Mouse (Mus musculus) forebrain, postnatal 0 days (tissue): Measurements from ENCODE around the gene Sec31a. TPM values are rescaled to one million over a fixed set of nuclear protein-coding genes. Genes with fewer than 3 reads are reported as not detected.

Experiments used
- ATAC-seq: fragments of 200-750 bp; cut with Nextera tagmentation; 2 replicates; pipeline ENCODE4 v1.8.0; 2017; ENCODE audit warnings: mild to moderate bottlenecking, moderate library complexity
- DNase-seq: peaks from one replicate; pipeline ENCODE4 v3.0.0-alpha.2; 2015
- H3K27ac ChIP-seq: fragments of 300-500 bp; sonication (generic); 2 replicates; pipeline ENCODE4 v1.5.1; 2014; ENCODE audit warnings: low read depth, mild to moderate bottlenecking, antibody characterized with exemption, low read length, moderate library complexity, mixed read lengths
- H3K27me3 ChIP-seq: fragments of 300-500 bp; sonication (generic); 2 replicates; pipeline ENCODE4 v1.6.1; 2014; ENCODE audit warnings: mild to moderate bottlenecking, low read length, mixed read lengths; ENCODE audit not compliant: insufficient read depth
- H3K36me3 ChIP-seq: fragments of 300-500 bp; sonication (generic); 2 replicates; pipeline ENCODE4 v1.6.1; 2014; ENCODE audit warnings: mild to moderate bottlenecking, moderate library complexity; ENCODE audit not compliant: insufficient read depth
- H3K4me1 ChIP-seq: fragments of 300-500 bp; sonication (generic); 2 replicates; pipeline ENCODE4 v1.6.1; 2014; ENCODE audit warnings: antibody characterized with exemption; ENCODE audit not compliant: insufficient read depth
- H3K4me2 ChIP-seq: fragments of 300-500 bp; sonication (generic); 2 replicates; pipeline ENCODE4 v1.6.1; 2014; ENCODE audit warnings: low read depth, mild to moderate bottlenecking, moderate library complexity
- H3K4me3 ChIP-seq: fragments of 300-500 bp; sonication (generic); 2 replicates; pipeline ENCODE4 v1.5.1; 2014; ENCODE audit warnings: low read depth, low read length, mixed read lengths
- H3K9ac ChIP-seq: fragments of 300-500 bp; sonication (generic); 2 replicates; pipeline ENCODE4 v1.6.1; 2014; ENCODE audit warnings: mild to moderate bottlenecking
- H3K9me3 ChIP-seq: fragments of 300-500 bp; sonication (generic); 2 replicates; pipeline ENCODE4 v1.6.1; 2016; ENCODE audit warnings: low read length
- CTCF ChIP-seq: sonication (generic); IDR thresholded peaks from 2 replicates; pipeline ENCODE4 v1.5.1; 2016; ENCODE audit warnings: antibody characterized with exemption, control low read depth, low read depth
- WGBS: fragments of 180-500 bp; shearing (Covaris S2); extraction: QIAGEN DNeasy Blood & Tissue Kit; methylation state at CpG from one replicate; pipeline ENCODE4 v1.1.7; 2014; 5-methylcytosine and 5-hydroxymethylcytosine counted together
- polyA plus RNA-seq: library from polyadenylated mRNA; unstranded; fragments of >200 nt; fragmentation: Nextera tagmentation; extraction: Ambion mirVana; gene quantifications from 2 replicates; pipeline ENCODE4 v1.2.1, GENCODE M21; 2015
- total RNA-seq: library from RNA; depleted of rRNA; stranded (reverse); fragments of >200 nt; gene quantifications from 2 replicates; pipeline ENCODE4 v1.2.3, GENCODE M21; 2014

Sec31a gene
- total and polyA plus RNA-seq, 2 experiments from 2014 or later, result 78.6 to 160 TPM

GRCm38 (mm10) chr5:100378981-100379380 is 37.1 kb downstream of the Sec31a start:
- TF ChIP-seq CTCF, result no peak
- H3K4me3 ChIP-seq, result no peak overlapping the region
- peaks cover 79% of the 10 kb centered on the region for H3K36me3 ChIP-seq
- H3K27me3 ChIP-seq, result no peaks in the 10 kb centered on the region
- no peak overlapping the region for H3K27ac ChIP-seq
- no peak overlapping the region for H3K4me2 ChIP-seq
- no peak overlapping the region for H3K9ac ChIP-seq
- H3K9me3 ChIP-seq, result no peaks in the 10 kb centered on the region
- H3K4me1 ChIP-seq, result no peaks in the 10 kb centered on the region
- WGBS, result 86% methylated on average over 2 of the region's 2 CpGs
- no peak for DNase-seq
- ATAC-seq, result no peak

GRCm38 (mm10) chr5:100378211-100378610 is 37.8 kb downstream of the Sec31a start:
- ATAC-seq (no peak), DNase-seq (no peak)
- Histone ChIP-seq H3K4me2 (no peak overlapping the region), H3K36me3 (peaks cover 81% of the 10 kb centered on the region), H3K27ac (no peak overlapping the region), H3K4me3 (no peak overlapping the region), H3K9ac (no peak overlapping the region), H3K9me3 (no peaks in the 10 kb centered on the region), H3K27me3 (no peaks in the 10 kb centered on the region), H3K4me1 (no peaks in the 10 kb centered on the region)
- WGBS, result 95% methylated on average over 5 of the region's 5 CpGs
- TF ChIP-seq CTCF, result no peak

GRCm38 (mm10) chr5:100377376-100377775 is 38.7 kb downstream of the Sec31a start:
- no peak overlapping the region for H3K4me2 ChIP-seq
- H3K36me3 ChIP-seq, result peaks cover 81% of the 10 kb centered on the region
- H3K4me1 ChIP-seq, result no peaks in the 10 kb centered on the region
- no peak overlapping the region for H3K4me3 ChIP-seq
- no peaks in the 10 kb centered on the region for H3K27me3 ChIP-seq
- H3K9ac ChIP-seq, result no peak overlapping the region
- TF ChIP-seq CTCF, result no peak
- DNase-seq, result no peak
- 70% methylated on average over 2 of the region's 2 CpGs for WGBS
- H3K9me3 ChIP-seq, result no peaks in the 10 kb centered on the region
- no peak overlapping the region for H3K27ac ChIP-seq
- ATAC-seq, result no peak

- Histone ChIP-seq H3K9me3 (no peaks in the 10 kb centered on the region), H3K27me3 (no peaks in the 10 kb centered on the region), H3K27ac (no peak overlapping the region), H3K36me3 (peaks cover 76% of the 10 kb centered on the region), H3K9ac (no peak overlapping the region), H3K4me2 (no peak overlapping the region), H3K4me3 (no peak overlapping the region), H3K4me1 (no peaks in the 10 kb centered on the region)
- DNase-seq (no peak), ATAC-seq (no peak)
- 93% methylated on average over 2 of the region's 2 CpGs for WGBS
- no peak for TF ChIP-seq CTCF
Measured at GRCm38 (mm10) chr5:100374703-100375102, 41.3 kb downstream of the Sec31a start.

- Histone ChIP-seq H3K27ac (no peak overlapping the region), H3K4me3 (no peak overlapping the region), H3K9ac (no peak overlapping the region), H3K4me2 (no peak overlapping the region), H3K36me3 (peaks cover 76% of the 10 kb centered on the region), H3K9me3 (no peaks in the 10 kb centered on the region), H3K27me3 (no peaks in the 10 kb centered on the region), H3K4me1 (no peaks in the 10 kb centered on the region)
- peak; percentile 65 for DNase-seq
- ATAC-seq, result peak; percentile 59
- TF ChIP-seq CTCF, result peak; percentile 78
- WGBS, result 47% methylated on average over 5 of the region's 5 CpGs
Measured at GRCm38 (mm10) chr5:100373952-100374351, 42.1 kb downstream of the Sec31a start.

- Histone ChIP-seq H3K4me1 (no peaks in the 10 kb centered on the region), H3K36me3 (peaks cover 75% of the 10 kb centered on the region), H3K4me2 (no peak overlapping the region), H3K27me3 (no peaks in the 10 kb centered on the region), H3K4me3 (no peak overlapping the region), H3K9ac (no peak overlapping the region), H3K9me3 (no peaks in the 10 kb centered on the region), H3K27ac (no peak overlapping the region)
- TF ChIP-seq CTCF, result peak; percentile 24; the same call in 1 of the 2 replicates
- WGBS, result 49% methylated on average over 1 of the region's 1 CpGs
- DNase-seq (no peak), ATAC-seq (no peak)
Measured at GRCm38 (mm10) chr5:100370919-100371318, 45.1 kb downstream of the Sec31a start.

GRCm38 (mm10) chr5:100369825-100370459 is 46.1 kb downstream of the Sec31a start:
- 76% methylated on average over 11 of the region's 11 CpGs for WGBS

More at GRCm38 (mm10) chr5:100369825-100370459, 46.1 kb downstream of the Sec31a start:
- TF ChIP-seq CTCF, result no peak
- Histone ChIP-seq H3K36me3 (peaks cover 80% of the 10 kb centered on the region), H3K9ac (no peak overlapping the region), H3K4me1 (no peaks in the 10 kb centered on the region), H3K4me2 (no peak overlapping the region), H3K4me3 (no peak overlapping the region), H3K9me3 (no peaks in the 10 kb centered on the region), H3K27me3 (no peaks in the 10 kb centered on the region), H3K27ac (no peak overlapping the region)
- ATAC-seq, result no peak; the same call in 1 of the 2 replicates
- DNase-seq, result no peak
